Mouse (Mus musculus) spleen, adult 2 months (tissue): Measurements from ENCODE around the gene Rmdn2.

Source experiments
- CTCF ChIP-seq: fragments of 200-500 bp; IDR thresholded peaks from 2 replicates; pipeline ENCODE4 v1.5.1; 2011; ENCODE audit warnings: mild to moderate bottlenecking, inconsistent platforms; ENCODE audit not compliant: insufficient read depth, insufficient read length, insufficient replicate concordance; ENCODE audit errors: extremely low read depth
- POLR2A ChIP-seq: fragments of 200-500 bp; IDR thresholded peaks from 2 replicates; pipeline ENCODE4 v1.6.1; 2011; ENCODE audit warnings: low read depth, low read length, inconsistent platforms

GRCm38 (mm10) chr17:79733039-79733438 lies 121.4 kb downstream of the Rmdn2 start:
- TF ChIP-seq POLR2A = no peak
- no peak for TF ChIP-seq CTCF
